Mouse (Mus musculus) stomach, postnatal 0 days (tissue): Measurements from ENCODE around the gene Ccndbp1.

Experiments used
- CTCF ChIP-seq: IDR thresholded peaks from 2 replicates; pipeline ENCODE4 v1.5.1; 2016; ENCODE audit warnings: antibody characterized with exemption, low read depth, mild to moderate bottlenecking, moderate library complexity
- EP300 ChIP-seq: optimal IDR thresholded peaks from 2 replicates; pipeline ENCODE3; 2016; ENCODE audit warnings: antibody characterized with exemption

- TF ChIP-seq CTCF (peak; percentile 57), EP300 (no peak)
These were observed 31.9 kb upstream of the Ccndbp1 start for GRCm38 (mm10) chr2:120976308-120976707.
